Mouse (Mus musculus) midbrain, embryonic 13.5 days (tissue): Measurements from ENCODE around the gene Gm42742. TPM values are rescaled to one million over a fixed set of nuclear protein-coding genes. Genes with fewer than 3 reads are reported as not detected.

Experiments used
- ATAC-seq: fragments of 200-750 bp; cut with Nextera tagmentation; 2 replicates; pipeline ENCODE4 v1.8.0; 2017; ENCODE audit warnings: mild to moderate bottlenecking, moderate TSS enrichment, moderate library complexity
- H3K27ac ChIP-seq: fragments of 300-500 bp; sonication (generic); 2 replicates; pipeline ENCODE4 v1.5.1; 2015; ENCODE audit warnings: inconsistent platforms, mild to moderate bottlenecking, moderate library complexity
- H3K27me3 ChIP-seq: fragments of 300-500 bp; sonication (generic); 2 replicates; pipeline ENCODE4 v1.6.1; 2015; ENCODE audit warnings: mild to moderate bottlenecking, inconsistent platforms
- H3K36me3 ChIP-seq: fragments of 300-500 bp; sonication (generic); 2 replicates; pipeline ENCODE4 v1.6.1; 2015; ENCODE audit warnings: mild to moderate bottlenecking, inconsistent platforms
- H3K4me1 ChIP-seq: fragments of 300-500 bp; sonication (generic); replicated peaks from 2 replicates; pipeline ENCODE4 v1.6.1; 2015; ENCODE audit warnings: inconsistent platforms
- H3K4me2 ChIP-seq: fragments of 300-500 bp; sonication (generic); replicated peaks from 2 replicates; pipeline ENCODE4 v1.6.1; 2015; ENCODE audit warnings: moderate library complexity, mild to moderate bottlenecking, inconsistent platforms
- H3K4me3 ChIP-seq: fragments of 300-500 bp; sonication (generic); replicated peaks from 2 replicates; pipeline ENCODE4 v1.5.1; 2015; ENCODE audit warnings: mild to moderate bottlenecking, inconsistent platforms
- H3K9ac ChIP-seq: fragments of 300-500 bp; sonication (generic); replicated peaks from 2 replicates; pipeline ENCODE4 v1.6.1; 2015; ENCODE audit warnings: mild to moderate bottlenecking, inconsistent platforms
- H3K9me3 ChIP-seq: fragments of 300-500 bp; sonication (generic); 2 replicates; pipeline ENCODE4 v1.6.1; 2016; ENCODE audit warnings: mild to moderate bottlenecking, inconsistent platforms
- WGBS: fragments of 180-500 bp; shearing (Covaris S2); methylation state at CpG from one replicate; pipeline ENCODE4 v1.1.7; 2015; 5-methylcytosine and 5-hydroxymethylcytosine counted together
- polyA plus RNA-seq: library from polyadenylated mRNA; unstranded; fragments of >200 nt; fragmentation: Nextera tagmentation; extraction: Ambion mirVana; gene quantifications from 2 replicates; pipeline ENCODE4 v1.2.1, GENCODE M21; 2015

The Gm42742 gene
- 72.0 and 73.9 TPM in 2 replicates for polyA plus RNA-seq

- WGBS, result under 1% methylated on average over 33 of the region's 37 CpGs
- H3K9me3 ChIP-seq, result no peaks in the 10 kb centered on the region
- peak within 1 kb of the TSS; percentile 100 for H3K27ac ChIP-seq
- no peaks in the 10 kb centered on the region for H3K27me3 ChIP-seq
- H3K36me3 ChIP-seq, result peaks cover 27% of the 10 kb centered on the region
- peak within 1 kb of the TSS; percentile 56 for H3K4me3 ChIP-seq
- peak; percentile 7 for ATAC-seq
- peak within 1 kb of the TSS; percentile 84 for H3K9ac ChIP-seq
- peak within 1 kb of the TSS; percentile 85 for H3K4me2 ChIP-seq
- H3K4me1 ChIP-seq, result peaks cover 80% of the 10 kb centered on the region
Observed at GRCm38 (mm10) chr7:127020901-127021562, at the start of gene Gm42742, which contains the start of gene Prrt2. Gene Gm42742 (minus strand): TSS chr7:127021097. Gene Prrt2 (minus strand): TSS chr7:127021211.

- WGBS, result 91% methylated on average over 4 of the region's 4 CpGs
- no peak overlapping the region for H3K4me3 ChIP-seq
Observed at GRCm38 (mm10) chr7:127066317-127066716, 45.4 kb upstream of the Gm42742 start.

GRCm38 (mm10) chr7:127065538-127065937 lies 44.6 kb upstream of the Gm42742 start:
- 90% methylated on average over 6 of the region's 6 CpGs for WGBS
- no peak overlapping the region for H3K4me3 ChIP-seq
- no peak overlapping the region for H3K27ac ChIP-seq
- H3K4me1 ChIP-seq, result no peaks in the 10 kb centered on the region
- no peak for ATAC-seq
- no peak overlapping the region for H3K4me2 ChIP-seq
- H3K9ac ChIP-seq, result no peak overlapping the region
- no peaks in the 10 kb centered on the region for H3K36me3 ChIP-seq
- no peaks in the 10 kb centered on the region for H3K9me3 ChIP-seq
- H3K27me3 ChIP-seq, result no peaks in the 10 kb centered on the region

More at GRCm38 (mm10) chr7:127066317-127066716, 45.4 kb upstream of the Gm42742 start:
- no peak overlapping the region for H3K9ac ChIP-seq
- no peaks in the 10 kb centered on the region for H3K9me3 ChIP-seq
- ATAC-seq, result no peak
- no peaks in the 10 kb centered on the region for H3K4me1 ChIP-seq
- H3K36me3 ChIP-seq, result no peaks in the 10 kb centered on the region
- H3K4me2 ChIP-seq, result no peak overlapping the region
- H3K27ac ChIP-seq, result no peak overlapping the region
- H3K27me3 ChIP-seq, result no peaks in the 10 kb centered on the region

GRCm38 (mm10) chr7:127055026-127055585 lies 34.2 kb upstream of the Gm42742 start:
- no peaks in the 10 kb centered on the region for H3K9me3 ChIP-seq
- WGBS, result 78% methylated on average over 5 of the region's 5 CpGs
- no peak for ATAC-seq
- no peak overlapping the region for H3K4me3 ChIP-seq
- no peaks in the 10 kb centered on the region for H3K4me1 ChIP-seq
- 0 out of 2 replicates have a peak, but pooled peaks cover 4% of the 10 kb centered on the region for H3K27me3 ChIP-seq
- H3K36me3 ChIP-seq, result no peaks in the 10 kb centered on the region
- no peak overlapping the region for H3K4me2 ChIP-seq
- no peak overlapping the region for H3K9ac ChIP-seq
- H3K27ac ChIP-seq, result no peak overlapping the region

- H3K36me3 ChIP-seq, result peaks cover 4% of the 10 kb centered on the region; the same call in 1 of the 2 replicates
- peak within 1 kb of the TSS; percentile 71 for H3K27ac ChIP-seq
- peak within 1 kb of the TSS; percentile 92 for H3K4me2 ChIP-seq
- peak within 1 kb of the TSS; percentile 82 for H3K9ac ChIP-seq
- H3K4me3 ChIP-seq, result peak within 1 kb of the TSS; percentile 80
- H3K27me3 ChIP-seq, result no peaks in the 10 kb centered on the region
- peaks cover 21% of the 10 kb centered on the region for H3K4me1 ChIP-seq
- H3K9me3 ChIP-seq, result no peaks in the 10 kb centered on the region
- under 1% methylated on average over 53 of the region's 53 CpGs for WGBS
- peak; percentile 91 for ATAC-seq
Observed at GRCm38 (mm10) chr7:127041851-127042672, 21.2 kb upstream of the Gm42742 start, which contains the start of gene Kif22. Gene Kif22 (minus strand): TSS chr7:127042471.

GRCm38 (mm10) chr7:127031244-127031643 lies 10.3 kb upstream of the Gm42742 start:
- ATAC-seq, result no peak
- H3K36me3 ChIP-seq, result peaks cover 35% of the 10 kb centered on the region
- no peak overlapping the region for H3K9ac ChIP-seq
- H3K27ac ChIP-seq, result 0 out of 2 replicates have a peak overlapping the region, but pooled peaks have one; percentile 4
- H3K27me3 ChIP-seq, result no peaks in the 10 kb centered on the region
- peaks cover 13% of the 10 kb centered on the region for H3K4me1 ChIP-seq
- WGBS, result 92% methylated on average over 1 of the region's 1 CpGs
- H3K9me3 ChIP-seq, result no peaks in the 10 kb centered on the region
- no peak overlapping the region for H3K4me2 ChIP-seq
- H3K4me3 ChIP-seq, result no peak overlapping the region

- H3K36me3 ChIP-seq, result peaks cover 29% of the 10 kb centered on the region
- H3K4me3 ChIP-seq, result no peak overlapping the region
- no peak for ATAC-seq
- H3K9me3 ChIP-seq, result no peaks in the 10 kb centered on the region
- 100% methylated on average over 1 of the region's 1 CpGs for WGBS
- no peaks in the 10 kb centered on the region for H3K27me3 ChIP-seq
- H3K4me1 ChIP-seq, result peaks cover 13% of the 10 kb centered on the region
- H3K27ac ChIP-seq, result no peak overlapping the region
- H3K4me2 ChIP-seq, result no peak overlapping the region
- no peak overlapping the region for H3K9ac ChIP-seq
Observed at GRCm38 (mm10) chr7:127030172-127030571, 9.3 kb upstream of the Gm42742 start.

- Histone ChIP-seq H3K27ac (peak overlapping the region; percentile 100), H3K4me3 (peak overlapping the region; percentile 96), H3K36me3 (peaks cover 33% of the 10 kb centered on the region), H3K9ac (peak overlapping the region; percentile 72), H3K9me3 (no peaks in the 10 kb centered on the region), H3K27me3 (no peaks in the 10 kb centered on the region), H3K4me1 (peaks cover 36% of the 10 kb centered on the region), H3K4me2 (peak overlapping the region; percentile 78)
- WGBS, result 64% methylated on average over 8 of the region's 8 CpGs
- peak; percentile 9; the same call in 1 of the 2 replicates for ATAC-seq
Observed at GRCm38 (mm10) chr7:127027885-127028284, 7.0 kb upstream of the Gm42742 start.

- peaks cover 33% of the 10 kb centered on the region for H3K36me3 ChIP-seq
- WGBS, result under 1% methylated on average over 63 of the region's 63 CpGs
- peak within 1 kb of the TSS; percentile 100 for H3K27ac ChIP-seq
- peak within 1 kb of the TSS; percentile 96 for H3K4me2 ChIP-seq
- peaks cover 43% of the 10 kb centered on the region for H3K4me1 ChIP-seq
- H3K9ac ChIP-seq, result peak within 1 kb of the TSS; percentile 100
- H3K9me3 ChIP-seq, result no peaks in the 10 kb centered on the region
- peak; percentile 87 for ATAC-seq
- H3K4me3 ChIP-seq, result peak within 1 kb of the TSS; percentile 96
- H3K27me3 ChIP-seq, result no peaks in the 10 kb centered on the region
Observed at GRCm38 (mm10) chr7:127026984-127027726, 6.3 kb upstream of the Gm42742 start, which contains the start of gene Maz. Gene Maz (minus strand): TSS chr7:127027037.

GRCm38 (mm10) chr7:127026616-127026983 lies 5.7 kb upstream of the Gm42742 start:
- Histone ChIP-seq H3K4me3 (peak overlapping the region; percentile 96), H3K4me2 (peak overlapping the region; percentile 96), H3K36me3 (peaks cover 31% of the 10 kb centered on the region), H3K9ac (peak overlapping the region; percentile 100), H3K4me1 (peaks cover 49% of the 10 kb centered on the region), H3K27ac (peak overlapping the region; percentile 100), H3K9me3 (no peaks in the 10 kb centered on the region), H3K27me3 (no peaks in the 10 kb centered on the region)
- 3% methylated on average over 14 of the region's 48 CpGs for WGBS
- no peak for ATAC-seq

- H3K9me3 ChIP-seq, result no peaks in the 10 kb centered on the region
- peak overlapping the region; percentile 100 for H3K27ac ChIP-seq
- peaks cover 53% of the 10 kb centered on the region for H3K4me1 ChIP-seq
- H3K27me3 ChIP-seq, result no peaks in the 10 kb centered on the region
- peak overlapping the region; percentile 96 for H3K4me3 ChIP-seq
- peaks cover 27% of the 10 kb centered on the region for H3K36me3 ChIP-seq
- 2% methylated on average over 21 of the region's 48 CpGs for WGBS
- peak overlapping the region; percentile 100 for H3K9ac ChIP-seq
- H3K4me2 ChIP-seq, result peak overlapping the region; percentile 96
- peak; percentile 24 for ATAC-seq
Observed at GRCm38 (mm10) chr7:127026161-127026600, 5.3 kb upstream of the Gm42742 start.
